Mouse (Mus musculus) heart, embryonic 13.5 days (tissue): ENCODE measurements around the gene Tlx3. TPM values are rescaled to one million over a fixed set of nuclear protein-coding genes. Genes with fewer than 3 reads are reported as not detected.
A peak's percentile ranks its signal among the peaks of the same experiment; 100 is the strongest.

ENCODE experiments used
- ATAC-seq: fragments of 200-750 bp; cut with Nextera tagmentation; 2 replicates; pipeline ENCODE4 v1.8.0; 2017; ENCODE audit warnings: moderate TSS enrichment; ENCODE audit not compliant: insufficient number of reproducible peaks, low FRiP score, low TSS enrichment; ENCODE audit errors: extremely low read depth
- H3K27ac ChIP-seq: fragments of 300-500 bp; sonication (generic); replicated peaks from 2 replicates; pipeline ENCODE4 v1.5.1; 2015; ENCODE audit warnings: moderate library complexity, mild to moderate bottlenecking, inconsistent platforms
- H3K27me3 ChIP-seq: fragments of 300-500 bp; sonication (generic); replicated peaks from 2 replicates; pipeline ENCODE4 v1.6.1; 2015; ENCODE audit warnings: mild to moderate bottlenecking, inconsistent platforms
- H3K36me3 ChIP-seq: fragments of 300-500 bp; sonication (generic); 2 replicates; pipeline ENCODE4 v1.6.1; 2015; ENCODE audit warnings: mild to moderate bottlenecking, inconsistent platforms
- H3K4me1 ChIP-seq: fragments of 300-500 bp; sonication (generic); 2 replicates; pipeline ENCODE4 v1.6.1; 2015; ENCODE audit warnings: inconsistent platforms
- H3K4me2 ChIP-seq: fragments of 300-500 bp; sonication (generic); 2 replicates; pipeline ENCODE4 v1.6.1; 2015; ENCODE audit warnings: inconsistent platforms, mild to moderate bottlenecking, moderate library complexity
- H3K4me3 ChIP-seq: fragments of 300-500 bp; sonication (generic); 2 replicates; pipeline ENCODE4 v1.5.1; 2015; ENCODE audit warnings: moderate library complexity, mild to moderate bottlenecking, inconsistent platforms
- H3K9ac ChIP-seq: fragments of 300-500 bp; sonication (generic); 2 replicates; pipeline ENCODE4 v1.6.1; 2015; ENCODE audit warnings: inconsistent platforms, mild to moderate bottlenecking, moderate library complexity
- H3K9me3 ChIP-seq: fragments of 300-500 bp; sonication (generic); 2 replicates; pipeline ENCODE4 v1.6.1; 2016; ENCODE audit warnings: inconsistent platforms
- WGBS: fragments of 180-500 bp; shearing (Covaris S2); methylation state at CpG from one replicate; pipeline ENCODE4 v1.1.7; 2015; ENCODE audit warnings: mixed read lengths; 5-methylcytosine and 5-hydroxymethylcytosine counted together
- polyA plus RNA-seq: library from polyadenylated mRNA; unstranded; fragments of >200 nt; fragmentation: Nextera tagmentation; extraction: Ambion mirVana; gene quantifications from 2 replicates; pipeline ENCODE4 v1.2.1, GENCODE M21; 2015

Gene Tlx3
- polyA plus RNA-seq, 1 experiment from 2014 or later, result not detected

DNA sequence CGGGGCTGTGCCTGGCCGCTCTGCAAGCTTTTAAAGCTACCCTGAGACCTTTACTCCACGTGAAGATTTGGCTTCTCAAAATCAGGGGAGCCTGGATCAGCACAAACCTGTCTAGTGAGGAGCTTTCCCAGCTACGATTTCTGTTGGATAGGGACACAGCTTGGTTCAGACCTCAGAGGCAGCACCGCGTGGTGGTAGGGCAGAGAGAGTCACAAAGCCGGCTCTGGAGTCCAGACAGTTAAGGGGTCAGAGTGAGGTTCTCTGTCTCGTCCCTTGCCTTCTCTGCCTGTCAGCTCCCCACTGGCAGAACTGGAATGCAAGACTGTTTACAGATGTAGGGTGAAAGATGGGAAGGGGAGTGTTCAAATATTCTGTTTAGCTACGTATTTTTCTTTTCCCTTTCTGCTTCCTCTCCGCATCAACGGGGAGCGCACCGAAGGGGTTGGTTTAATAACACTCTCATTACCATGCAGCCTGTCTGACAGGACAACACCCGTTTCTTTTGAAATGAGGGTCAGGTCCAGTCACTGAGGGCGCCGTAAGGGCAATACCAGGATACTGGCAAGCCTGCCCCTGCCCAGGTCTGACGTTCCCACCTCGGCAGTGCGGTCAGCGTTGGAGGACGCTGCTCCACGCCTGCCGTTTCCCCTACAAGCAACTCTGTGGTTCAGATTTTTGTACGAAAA lies 6.8 kb downstream of the Tlx3 start:
- Histone ChIP-seq H3K4me1 (peaks cover 23% of the 10 kb centered on the region), H3K9me3 (peaks cover 11% of the 10 kb centered on the region), H3K27me3 (peaks cover 97% of the 10 kb centered on the region), H3K4me3 (no peak overlapping the region), H3K27ac (no peak overlapping the region), H3K9ac (no peak overlapping the region), H3K36me3 (no peaks in the 10 kb centered on the region), H3K4me2 (no peak overlapping the region)
- 13% methylated on average over 24 of the region's 24 CpGs for WGBS
- ATAC-seq, result no peak

DNA sequence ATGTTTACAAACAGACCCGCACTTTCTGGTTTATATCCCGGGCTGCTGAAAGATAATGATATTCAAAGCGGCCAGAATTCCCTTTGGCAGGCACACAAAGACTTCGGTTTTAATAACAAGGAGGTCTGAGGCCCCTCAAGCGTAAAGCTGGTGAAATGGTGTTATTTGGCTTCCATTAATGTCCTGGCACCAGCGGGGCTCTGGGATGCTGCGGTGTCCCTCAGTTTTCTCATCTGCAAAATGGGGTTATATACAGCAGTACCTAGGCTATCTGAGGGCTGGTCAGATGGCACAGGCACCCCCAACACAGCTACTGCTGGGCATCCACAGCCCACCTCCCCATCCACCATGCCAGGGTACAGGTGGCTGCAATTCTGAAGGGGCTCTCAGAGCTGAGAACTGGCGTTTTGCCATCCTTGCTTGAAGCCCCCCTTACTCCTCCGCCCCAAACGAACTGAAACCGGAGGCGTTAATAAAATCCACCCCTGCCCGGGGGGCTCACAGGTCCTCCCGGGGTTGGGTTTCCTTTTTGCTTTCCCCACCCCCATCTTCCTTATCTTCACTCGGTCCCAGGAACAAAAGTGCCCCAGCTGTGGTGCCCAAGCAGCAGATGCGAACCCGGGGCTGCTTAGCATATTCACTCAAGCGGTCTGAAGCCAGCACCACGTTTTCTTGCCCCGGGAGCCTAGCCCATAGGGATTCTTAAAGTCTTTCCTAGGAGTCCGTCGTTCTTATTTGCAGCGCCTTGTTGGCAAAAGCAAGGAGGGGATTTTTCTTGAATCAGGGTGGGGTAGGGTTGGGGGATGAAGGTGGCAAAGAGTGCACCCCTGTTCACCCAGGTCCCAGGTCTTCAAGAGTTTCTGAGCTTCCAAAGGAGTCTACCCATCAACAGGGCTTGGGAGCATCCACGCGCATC lies 7.6 kb downstream of the Tlx3 start:
- Histone ChIP-seq H3K4me3 (no peak overlapping the region), H3K4me1 (peaks cover 15% of the 10 kb centered on the region), H3K9ac (no peak overlapping the region), H3K36me3 (no peaks in the 10 kb centered on the region), H3K27me3 (peaks cover 97% of the 10 kb centered on the region), H3K9me3 (peaks cover 11% of the 10 kb centered on the region), H3K27ac (no peak overlapping the region), H3K4me2 (no peak overlapping the region)
- no peak for ATAC-seq
- WGBS, result 4% methylated on average over 25 of the region's 25 CpGs

DNA sequence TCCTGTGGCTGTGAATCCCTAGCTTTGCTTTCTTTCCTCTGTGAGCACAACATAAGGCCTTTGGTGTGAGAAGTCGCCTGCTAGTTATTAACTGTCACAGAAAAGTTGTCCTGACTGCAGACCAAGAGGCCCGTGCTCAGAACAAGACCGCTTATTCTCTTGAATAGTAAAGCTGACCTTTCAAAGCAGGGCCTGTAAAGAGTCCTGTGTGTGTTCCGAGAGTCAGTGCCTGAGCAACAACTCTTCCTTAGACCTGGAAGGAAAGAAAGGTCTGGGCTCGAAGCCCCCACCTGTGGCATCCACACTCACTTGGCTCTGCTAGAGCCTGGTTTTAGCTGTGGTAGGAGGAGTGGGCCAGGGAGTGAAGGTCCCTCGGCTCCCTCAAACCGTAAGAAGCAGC lies 8.3 kb downstream of the Tlx3 start:
- WGBS, result 23% methylated on average over 7 of the region's 7 CpGs
- no peak overlapping the region for H3K4me3 ChIP-seq

GRCm38 (mm10) chr11:33193695-33194094 lies 9.7 kb downstream of the Tlx3 start:
- H3K4me1 ChIP-seq, result 0 out of 2 replicates have a peak, but pooled peaks cover 4% of the 10 kb centered on the region
- peaks cover 87% of the 10 kb centered on the region for H3K27me3 ChIP-seq
- H3K36me3 ChIP-seq, result no peaks in the 10 kb centered on the region
- H3K27ac ChIP-seq, result no peak overlapping the region
- 0 out of 2 replicates have a peak overlapping the region, but pooled peaks have one; percentile 30 for H3K9ac ChIP-seq
- ATAC-seq, result no peak
- no peak overlapping the region for H3K4me2 ChIP-seq
- H3K9me3 ChIP-seq, result peaks cover 11% of the 10 kb centered on the region
- WGBS, result under 1% methylated on average over 12 of the region's 12 CpGs
- H3K4me3 ChIP-seq, result peak overlapping the region; percentile 15; the same call in 1 of the 2 replicates

More for the DNA sequence above, 8.3 kb downstream of the Tlx3 start:
- Histone ChIP-seq H3K27ac (no peak overlapping the region), H3K4me1 (peaks cover 7% of the 10 kb centered on the region), H3K4me2 (no peak overlapping the region), H3K9ac (no peak overlapping the region), H3K27me3 (peaks cover 97% of the 10 kb centered on the region), H3K9me3 (peaks cover 11% of the 10 kb centered on the region), H3K36me3 (no peaks in the 10 kb centered on the region)
- no peak for ATAC-seq

- Histone ChIP-seq H3K27ac (no peak overlapping the region), H3K9me3 (no peaks in the 10 kb centered on the region), H3K9ac (no peak overlapping the region), H3K4me1 (peaks cover 10% of the 10 kb centered on the region), H3K36me3 (no peaks in the 10 kb centered on the region), H3K4me3 (no peak overlapping the region), H3K27me3 (peaks cover 65% of the 10 kb centered on the region), H3K4me2 (no peak overlapping the region)
- ATAC-seq, result no peak
- WGBS, result 66% methylated on average over 3 of the region's 3 CpGs
These were observed 21.6 kb downstream of the Tlx3 start for GRCm38 (mm10) chr11:33181804-33182203.

DNA sequence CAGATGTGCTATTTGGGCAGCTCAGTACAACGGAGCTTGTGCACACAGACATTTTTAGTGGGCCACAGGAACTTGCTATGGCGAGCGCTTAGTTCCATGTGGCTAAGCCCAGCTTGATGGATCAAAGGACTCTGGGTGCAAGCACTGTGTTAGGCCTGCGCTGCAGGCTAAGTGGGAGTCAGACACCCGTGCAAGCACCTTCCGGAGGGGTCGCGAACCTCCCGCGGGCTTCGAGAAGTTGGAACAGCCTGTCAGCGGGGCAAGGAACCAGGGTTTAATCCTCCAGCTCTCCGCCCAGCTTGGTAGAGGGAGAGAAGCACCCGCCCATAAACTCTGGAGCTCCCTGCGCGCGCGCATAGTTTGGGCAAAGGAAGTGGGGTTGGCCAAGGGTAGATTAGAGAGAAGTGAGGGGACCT lies 22.7 kb downstream of the Tlx3 start:
- Histone ChIP-seq H3K4me2 (peak overlapping the region; percentile 73), H3K27me3 (peaks cover 67% of the 10 kb centered on the region), H3K4me3 (peak overlapping the region; percentile 39), H3K27ac (no peak overlapping the region), H3K36me3 (no peaks in the 10 kb centered on the region), H3K4me1 (peaks cover 10% of the 10 kb centered on the region), H3K9ac (peak overlapping the region; percentile 64), H3K9me3 (no peaks in the 10 kb centered on the region)
- ATAC-seq, result no peak
- WGBS, result 3% methylated on average over 18 of the region's 18 CpGs

DNA sequence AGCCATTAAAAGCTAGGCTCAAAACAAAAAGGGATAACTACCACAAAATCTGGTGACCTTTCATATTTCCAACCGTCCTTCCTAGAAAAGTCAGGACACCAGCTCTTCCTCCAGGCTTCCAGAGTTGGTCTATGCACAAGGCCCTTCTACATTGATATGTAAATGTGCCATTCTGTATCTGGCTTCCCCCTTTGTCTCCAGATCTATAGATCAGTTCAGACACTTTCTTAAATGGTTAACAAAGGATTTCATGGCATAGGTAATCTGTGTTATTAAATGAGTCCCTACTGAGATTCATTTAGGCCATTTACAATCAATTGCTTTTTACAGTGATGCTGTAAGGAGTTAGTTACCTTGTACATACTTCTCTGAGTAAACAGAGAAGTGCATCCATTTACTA lies 23.6 kb downstream of the Tlx3 start:
- WGBS, result 59% methylated on average over 1 of the region's 1 CpGs
- Histone ChIP-seq H3K36me3 (no peaks in the 10 kb centered on the region), H3K9ac (no peak overlapping the region), H3K9me3 (no peaks in the 10 kb centered on the region), H3K4me3 (no peak overlapping the region), H3K27ac (no peak overlapping the region), H3K4me2 (no peak overlapping the region), H3K27me3 (peaks cover 67% of the 10 kb centered on the region), H3K4me1 (peaks cover 10% of the 10 kb centered on the region)
- no peak for ATAC-seq

DNA sequence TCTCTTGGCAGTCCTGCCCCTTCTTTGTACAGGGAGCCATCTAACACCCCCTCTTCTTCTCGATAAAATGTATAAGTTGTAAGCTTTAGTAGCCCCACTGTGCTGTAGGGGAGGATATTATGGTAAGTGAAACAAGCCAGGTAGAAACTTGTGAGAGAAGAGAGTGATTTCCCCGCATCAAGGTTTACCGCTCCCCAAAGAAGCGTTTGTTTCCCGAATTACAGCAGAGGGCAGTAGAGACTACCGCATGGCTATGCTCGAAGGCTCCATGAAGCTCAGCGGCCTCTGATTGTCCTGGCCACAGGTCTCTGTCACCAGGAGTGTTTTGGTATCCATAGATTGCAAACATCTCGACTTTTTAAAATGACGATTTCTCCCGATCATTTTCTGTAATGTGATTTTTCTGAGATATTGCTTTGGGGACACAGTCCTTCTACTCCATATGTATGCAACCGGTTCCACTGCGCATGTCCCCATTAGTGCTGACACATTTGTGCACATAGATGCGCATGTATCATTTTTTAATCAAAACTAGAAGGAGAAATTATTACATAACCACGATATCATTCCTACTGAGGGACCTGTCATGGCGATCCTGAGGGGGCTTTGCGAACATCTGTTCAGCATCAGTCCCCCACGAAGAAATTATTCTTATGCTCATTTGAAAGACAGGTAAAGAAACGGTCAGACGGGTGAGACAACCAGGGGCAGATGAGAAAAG lies 26.7 kb downstream of the Tlx3 start:
- WGBS, result 29% methylated on average over 20 of the region's 20 CpGs
- no peak for ATAC-seq
- Histone ChIP-seq H3K27me3 (peaks cover 82% of the 10 kb centered on the region), H3K9ac (0 out of 2 replicates have a peak overlapping the region, but pooled peaks have one; percentile 28), H3K4me2 (no peak overlapping the region), H3K4me3 (no peak overlapping the region), H3K9me3 (no peaks in the 10 kb centered on the region), H3K4me1 (peaks cover 10% of the 10 kb centered on the region), H3K36me3 (no peaks in the 10 kb centered on the region), H3K27ac (no peak overlapping the region)

- no peaks in the 10 kb centered on the region for H3K9me3 ChIP-seq
- ATAC-seq, result no peak
- no peak overlapping the region for H3K27ac ChIP-seq
- no peak overlapping the region for H3K9ac ChIP-seq
- 55% methylated on average over 2 of the region's 3 CpGs for WGBS
- no peaks in the 10 kb centered on the region for H3K36me3 ChIP-seq
- H3K4me2 ChIP-seq, result no peak overlapping the region
- H3K4me1 ChIP-seq, result peaks cover 6% of the 10 kb centered on the region
- peaks cover 82% of the 10 kb centered on the region for H3K27me3 ChIP-seq
- H3K4me3 ChIP-seq, result no peak overlapping the region
These were observed 27.6 kb downstream of the Tlx3 start for GRCm38 (mm10) chr11:33175768-33176167.

DNA sequence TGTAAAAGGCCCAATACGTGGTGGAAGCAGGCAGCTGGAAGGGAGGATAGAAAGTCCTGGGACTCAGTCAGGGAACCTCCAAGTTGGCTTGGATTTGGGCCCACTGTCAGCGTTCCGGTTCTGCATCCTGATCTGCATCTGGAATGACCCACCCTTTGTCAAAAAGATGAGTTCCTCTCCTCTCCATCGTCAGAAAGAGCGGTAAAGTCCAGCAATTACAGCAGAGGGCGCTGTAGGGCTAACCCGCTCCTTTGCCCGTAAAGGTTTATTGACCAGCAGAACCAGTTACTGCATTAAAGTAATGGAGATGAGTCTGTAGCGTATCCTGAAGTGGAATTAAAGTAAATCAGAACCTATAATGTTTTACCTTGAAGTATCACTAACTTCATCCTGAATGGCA lies 32.9 kb downstream of the Tlx3 start:
- Histone ChIP-seq H3K27ac (no peak overlapping the region), H3K9ac (no peak overlapping the region), H3K4me1 (no peaks in the 10 kb centered on the region), H3K4me2 (no peak overlapping the region), H3K36me3 (no peaks in the 10 kb centered on the region), H3K4me3 (no peak overlapping the region), H3K27me3 (peaks cover 51% of the 10 kb centered on the region), H3K9me3 (no peaks in the 10 kb centered on the region)
- no peak for ATAC-seq
- WGBS, result 16% methylated on average over 9 of the region's 9 CpGs

GRCm38 (mm10) chr11:33162998-33163506 lies 40.3 kb downstream of the Tlx3 start, which contains the start of gene Npm1:
Gene Npm1, minus strand, starts transcription at chr11:33163206.
- Histone ChIP-seq H3K27me3 (peaks cover 9% of the 10 kb centered on the region; the same call in 1 of the 2 replicates), H3K9ac (peak within 1 kb of the TSS; percentile 97), H3K36me3 (peaks cover 34% of the 10 kb centered on the region), H3K4me3 (peak within 1 kb of the TSS; percentile 99), H3K9me3 (no peaks in the 10 kb centered on the region), H3K4me1 (peaks cover 22% of the 10 kb centered on the region), H3K4me2 (peak within 1 kb of the TSS; percentile 77), H3K27ac (peak within 1 kb of the TSS; percentile 96)
- peak; percentile 98 for ATAC-seq
- 2% methylated on average over 48 of the region's 49 CpGs for WGBS
